Mouse (Mus musculus) gastrocnemius, postnatal 36 days (tissue): ENCODE results near the gene Gm3417. TPM values are rescaled to one million over a fixed set of nuclear protein-coding genes. Genes with fewer than 3 reads are reported as not detected.

Experiments
- total RNA-seq, 2 experiments: library from RNA; stranded (reverse); gene quantifications; 2 replicates each; pipeline ENCODE4 v1.2.3; 2021

Gm3417 gene
- total RNA-seq, 2 experiments from 2014 or later, result not detected

Other genes starting within 250 kb of the Gm3417 start
- gene Wdr27, start 35.6 kb downstream of the Gm3417 start, total RNA-seq, result 1 to 10 TPM; 1.8 to 2.0 TPM
- gene 1600012H06Rik, start 35.6 kb downstream of the Gm3417 start, total RNA-seq, result 1 to 10 TPM; 6.5 to 8.6 TPM
- gene Phf10, start 17.5 kb downstream of the Gm3417 start, total RNA-seq, result 10 to 100 TPM; 43.2 to 46.4 TPM
- gene 9030025P20Rik, start 322 bp downstream of the Gm3417 start, total RNA-seq, result 1 to 10 TPM; 2.2 to 2.6 TPM
- gene Gm3435, start 31.4 kb upstream of the Gm3417 start, total RNA-seq, result 1 to 10 TPM; 1.4 to 1.7 TPM
- 10 to 100 TPM; 13.7 to 17.7 TPM for gene Ermard, start 62.4 kb upstream of the Gm3417 start, total RNA-seq
- not detected for gene Tcte3, start 62.7 kb upstream of the Gm3417 start, total RNA-seq
- under 1 TPM; 0.79 to 0.89 TPM for gene Gm3448, start 62.7 kb upstream of the Gm3417 start, total RNA-seq